Mouse (Mus musculus) ovary, adult 18-20 months (tissue): ENCODE measurements around the gene Lipo3.
"Not testable (repeated sequence)": the region's sequence is repeated elsewhere in the genome, so short reads cannot be mapped to it uniquely, and the experiment has no call there.

ENCODE experiments used
- DNase-seq: peaks from one replicate; pipeline ENCODE4 v3.0.0; 2022; ENCODE audit warnings: low spot score, mixed read lengths

The Lipo3 gene

DNA sequence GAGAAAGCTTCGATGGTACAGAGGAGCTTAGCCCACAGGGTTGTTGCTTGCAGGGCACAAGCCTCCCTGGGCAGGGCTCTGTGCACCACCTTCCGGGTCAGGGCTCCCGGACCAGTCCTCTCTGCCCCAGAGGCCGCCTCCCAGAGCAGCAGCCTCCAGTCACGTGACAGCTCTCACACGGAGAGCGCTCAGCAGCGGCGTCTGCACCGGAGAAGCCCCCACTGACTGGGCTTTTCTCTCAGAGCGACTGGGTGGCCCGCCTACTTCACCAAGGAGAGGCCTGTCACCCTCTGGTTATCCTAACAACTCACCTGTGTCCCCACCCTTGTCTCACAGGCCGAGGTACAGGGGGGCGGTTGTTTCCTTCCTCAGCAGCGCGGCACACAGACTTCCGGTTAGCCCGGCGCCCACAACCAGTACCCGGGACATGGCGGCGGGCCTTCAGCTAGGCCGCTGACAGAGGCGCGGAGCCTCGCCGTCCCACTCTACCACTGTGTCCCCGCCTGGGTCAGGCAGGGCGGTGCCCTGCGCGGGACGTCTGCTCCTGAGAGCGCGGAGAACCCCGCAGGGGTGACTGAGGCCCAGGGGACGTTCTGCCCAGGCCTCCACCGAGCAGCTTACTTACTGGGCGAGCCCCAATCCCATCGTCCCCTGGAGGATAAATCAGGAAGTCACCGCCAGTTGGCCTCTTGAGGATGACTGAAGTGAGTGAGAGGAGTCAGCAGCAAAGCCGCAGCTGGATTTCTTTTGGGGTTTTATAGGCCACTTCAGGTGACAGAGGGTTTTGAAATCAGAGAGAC is at the start of gene Lipo3:
TSS of gene Lipo3 (minus strand) at position 665 of the 800 bp plus-strand sequence.
- DNase-seq, result peak; percentile 11

DNA sequence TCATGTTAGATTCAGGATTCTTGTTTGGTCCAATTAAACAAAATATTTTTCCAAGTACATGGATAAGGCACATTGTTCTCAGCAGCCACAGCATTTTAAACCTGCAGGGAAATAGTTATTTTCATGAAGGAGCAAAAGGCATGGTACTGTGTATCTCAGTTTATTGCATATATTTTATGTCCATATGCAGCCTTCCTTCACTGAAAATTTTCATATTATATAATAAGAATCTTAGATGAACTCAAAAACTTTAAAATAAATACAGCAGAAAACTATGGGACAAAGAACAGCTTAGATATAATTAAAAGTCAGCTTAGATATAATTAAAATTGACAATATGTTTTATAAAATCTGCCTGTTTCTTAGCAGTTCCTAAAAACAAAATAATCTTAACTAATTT is 25.6 kb upstream of the Lipo3 start, which contains the start of gene Lipo1:
TSS of gene Lipo1 (minus strand) at position 101 of the 400 bp plus-strand sequence.
- not testable (repeated sequence) for DNase-seq

DNA sequence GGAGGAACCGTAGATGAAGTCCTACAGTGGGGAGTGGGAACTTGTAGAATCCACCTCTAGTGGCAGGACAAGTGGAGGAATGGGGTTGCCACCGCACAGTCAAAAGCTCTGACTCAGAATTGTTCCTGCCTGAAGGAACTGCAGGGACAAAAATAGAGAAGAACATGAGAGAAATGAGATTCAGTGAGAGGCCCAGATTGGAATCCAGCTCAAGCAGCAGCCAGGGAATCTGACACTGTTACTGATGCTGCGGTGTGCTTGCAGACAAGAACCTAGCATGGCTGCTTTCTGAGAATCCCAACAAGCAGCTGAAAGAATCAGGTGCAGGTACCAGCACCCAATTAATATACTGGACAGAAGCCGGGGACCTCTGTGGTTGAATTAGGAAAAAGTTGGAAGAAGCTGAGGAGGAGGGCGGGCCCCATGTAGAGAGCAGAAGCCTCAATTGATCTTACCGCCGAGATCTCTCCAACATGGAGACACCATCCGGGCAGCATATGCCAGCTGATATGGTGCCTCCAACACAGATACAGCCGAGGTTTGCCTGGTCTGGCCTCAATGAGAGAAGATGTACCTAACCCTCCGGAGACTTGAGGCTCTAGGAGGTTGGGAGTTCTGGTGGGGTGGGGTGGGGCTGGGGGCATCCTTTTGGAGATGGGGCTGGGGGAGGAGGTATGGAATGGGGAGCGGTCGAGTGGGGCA is 25.0 kb upstream of the Lipo3 start:
- DNase-seq, result no peak

DNA sequence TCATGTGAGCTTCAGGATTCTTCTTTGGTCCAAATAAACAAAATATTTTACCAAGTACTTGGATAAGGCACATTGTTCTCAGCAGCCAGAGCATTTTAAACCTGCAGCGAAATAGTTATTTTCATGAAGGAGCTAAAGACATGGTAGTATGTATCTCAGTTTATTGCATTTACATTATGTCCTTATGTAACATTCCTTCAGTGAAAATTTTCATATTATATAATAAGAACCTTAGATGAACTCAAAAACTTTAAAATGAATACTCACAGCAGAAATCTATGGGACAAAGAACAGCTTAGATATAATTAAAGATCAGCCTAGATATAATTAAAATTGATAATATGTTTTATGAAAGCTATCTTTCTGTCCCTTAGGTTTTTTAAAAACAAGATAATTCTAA is 10.5 kb downstream of the Lipo3 start, which contains the start of gene Lipo2:
TSS of gene Lipo2 (minus strand) at position 101 of the 400 bp plus-strand sequence.
- not testable (repeated sequence) for DNase-seq

DNA sequence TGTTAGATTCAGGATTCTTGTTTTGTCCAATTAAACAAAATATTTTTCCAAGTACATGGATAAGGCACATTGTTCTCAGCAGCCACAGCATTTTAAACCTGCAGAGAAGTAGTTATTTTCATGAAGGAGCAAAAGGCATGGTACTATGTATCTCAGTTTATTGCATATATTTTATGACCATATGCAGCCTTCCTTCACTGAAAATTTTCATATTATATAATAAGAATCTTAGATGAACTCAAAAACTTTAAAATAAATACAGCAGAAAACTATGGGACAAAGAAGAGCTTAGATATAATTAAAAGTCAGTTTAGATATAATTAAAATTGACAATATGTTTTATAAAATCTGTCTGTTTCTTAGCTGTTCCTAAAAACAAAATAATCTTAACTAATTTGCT is 136.6 kb downstream of the Lipo3 start, which contains the start of gene Gm8978:
TSS of gene Gm8978 (minus strand) at position 101 of the 400 bp plus-strand sequence.
- not testable (repeated sequence) for DNase-seq

DNA sequence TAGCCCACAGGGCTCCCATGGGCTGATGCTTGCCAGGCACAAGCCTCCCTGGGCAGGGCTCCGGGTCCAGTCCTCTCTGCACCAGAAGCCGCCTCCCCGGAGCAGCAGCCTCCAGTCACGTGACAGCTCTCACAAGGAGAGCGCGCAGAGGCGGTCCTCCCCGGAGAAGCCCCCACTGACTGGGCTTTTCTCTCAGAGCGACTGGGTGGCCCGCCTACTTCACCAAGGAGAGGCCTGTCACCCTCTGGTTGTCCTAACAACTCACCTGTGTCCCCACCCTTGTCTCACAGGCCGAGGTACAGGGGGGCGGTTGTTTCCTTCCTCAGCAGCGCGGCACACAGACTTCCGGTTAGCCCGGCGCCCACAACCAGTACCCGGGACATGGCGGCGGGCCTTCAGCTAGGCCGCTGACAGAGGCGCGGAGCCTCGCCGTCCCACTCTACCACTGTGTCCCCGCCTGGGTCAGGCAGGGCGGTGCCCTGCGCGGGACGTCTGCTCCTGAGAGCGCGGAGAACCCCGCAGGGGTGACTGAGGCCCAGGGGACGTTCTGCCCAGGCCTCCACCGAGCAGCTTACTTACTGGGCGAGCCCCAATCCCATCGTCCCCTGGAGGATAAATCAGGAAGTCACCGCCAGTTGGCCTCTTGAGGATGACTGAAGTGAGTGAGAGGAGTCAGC is 172.0 kb downstream of the Lipo3 start:
- peak; percentile 26 for DNase-seq

DNA sequence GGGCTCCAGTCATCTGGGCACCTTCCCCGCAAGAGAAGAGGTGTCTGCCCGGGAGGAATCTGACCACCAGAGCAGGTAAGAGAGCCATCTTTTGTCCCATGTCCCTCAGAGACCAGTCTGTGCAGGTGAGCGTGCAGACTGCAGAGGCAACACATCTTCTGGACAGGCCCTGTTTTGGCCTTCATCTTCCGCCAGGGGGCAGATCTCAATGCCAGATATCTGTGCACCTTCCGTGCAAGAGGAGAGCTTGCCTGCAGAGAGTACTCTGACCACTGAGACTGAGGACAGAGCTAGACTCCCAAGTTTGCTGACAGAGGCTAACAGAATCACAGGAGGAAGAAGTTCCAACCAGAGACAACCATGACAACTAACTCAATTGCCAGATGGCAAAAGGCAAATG is 193.2 kb downstream of the Lipo3 start:
- DNase-seq, result not testable (repeated sequence)

DNA sequence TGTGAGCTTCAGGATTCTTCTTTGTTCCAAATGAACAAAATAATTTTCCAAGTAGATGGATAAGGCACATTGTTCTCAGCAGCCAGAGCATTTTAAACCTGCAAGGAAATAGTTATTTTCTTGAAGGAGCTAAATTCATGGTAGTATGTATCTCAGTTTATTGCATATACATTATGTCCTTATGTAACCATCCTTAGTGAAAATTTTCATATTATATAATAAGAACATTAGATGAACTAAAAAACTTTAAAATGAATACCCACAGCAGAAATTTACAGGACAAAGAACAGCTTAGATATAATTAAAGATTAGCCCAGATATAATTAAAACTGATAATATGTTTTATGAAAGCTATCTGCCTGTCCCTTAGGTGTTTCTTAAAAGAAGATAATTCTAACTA is 244.1 kb downstream of the Lipo3 start, which contains the start of gene Lipo4:
TSS of gene Lipo4 (minus strand) at position 101 of the 400 bp plus-strand sequence.
- no peak for DNase-seq
